Mouse (Mus musculus) MEL (cell line): ENCODE measurements at regions not wholly inside any gene's neighbourhood (a gene's known extent, or its start where the extent isn't known, plus 50 kb on each side); places are given as distances from the start of the nearest gene placed in this dataset.

Source experiments
- DNase-seq: peaks from one replicate; pipeline ENCODE4 v3.0.0; 2011; ENCODE audit warnings: low read depth, low spot score
- H3K27ac ChIP-seq: 2 replicates; pipeline ENCODE4 v1.5.1; 2012; ENCODE audit warnings: low read depth, mild to moderate bottlenecking, control low read depth, low read length, moderate library complexity; ENCODE audit not compliant: control insufficient read depth
- H3K27me3 ChIP-seq, 2 experiments: fragments of 150-350 bp in 1 of 2; sonication (generic) in 1 of 2; 2 replicates each; pipeline ENCODE4 v1.6.1; 2012; ENCODE audit warnings: low read length in 2 of 2, mild to moderate bottlenecking in 2 of 2, improper control_type of control experiment in 1 of 2, moderate library complexity in 1 of 2; ENCODE audit not compliant: insufficient read depth in 2 of 2, control insufficient read depth in 1 of 2
- H3K36me3 ChIP-seq, 2 experiments: 2 replicates each; pipeline ENCODE4 v1.6.1; 2012 to 2014; ENCODE audit warnings: low read length in 2 of 2, improper control_type of control experiment in 1 of 2, inconsistent platforms in 1 of 2, mild to moderate bottlenecking in 1 of 2; ENCODE audit not compliant: insufficient read depth in 2 of 2, control insufficient read depth in 1 of 2
- H3K4me1 ChIP-seq, 2 experiments: fragments of 150-350 bp in 1 of 2; sonication (generic) in 1 of 2; 2 replicates each; pipeline ENCODE4 v1.6.1; 2012; ENCODE audit warnings: low read length in 2 of 2, improper control_type of control experiment in 1 of 2, mild to moderate bottlenecking in 1 of 2; ENCODE audit not compliant: insufficient read depth in 2 of 2, control insufficient read depth in 1 of 2
- H3K4me3 ChIP-seq, 2 experiments: fragments of 150-350 bp in 1 of 2; sonication (generic) in 1 of 2; 2 replicates each; pipeline ENCODE4 v1.5.1; 2012; ENCODE audit warnings: low read depth in 2 of 2, low read length in 2 of 2, mild to moderate bottlenecking in 2 of 2, moderate library complexity in 2 of 2, control low read depth in 1 of 2, improper control_type of control experiment in 1 of 2; ENCODE audit not compliant: control insufficient read depth in 1 of 2, insufficient read depth in 1 of 2
- H3K79me2 ChIP-seq: 2 replicates; pipeline ENCODE4 v1.6.1; 2012; ENCODE audit warnings: mild to moderate bottlenecking, low read length, moderate library complexity; ENCODE audit not compliant: control insufficient read depth, poor library complexity, insufficient read depth
- H3K9ac ChIP-seq: 2 replicates; pipeline ENCODE4 v1.6.1; 2012; ENCODE audit warnings: low read depth, mild to moderate bottlenecking, control low read depth, low read length, moderate library complexity; ENCODE audit not compliant: control insufficient read depth, poor library complexity, severe bottlenecking
- H3K9me3 ChIP-seq: fragments of 150-350 bp; sonication (generic); replicated peaks from 2 replicates; pipeline ENCODE4 v1.6.1; 2012; ENCODE audit warnings: mild to moderate bottlenecking, low read length, improper control_type of control experiment, moderate library complexity; ENCODE audit not compliant: insufficient read depth
- CHD2 ChIP-seq: IDR thresholded peaks from 2 replicates; pipeline ENCODE4 v1.6.1; 2011; ENCODE audit warnings: low read length, improper control_type of control experiment
- CTCF ChIP-seq, 3 experiments: IDR thresholded peaks in 2 of 3; conservative IDR thresholded peaks in 1 of 3; 2 replicates each; pipeline ENCODE4 v1.5.1; 2011 to 2012; ENCODE audit warnings: low read length in 3 of 3, low read depth in 2 of 3, mild to moderate bottlenecking in 2 of 3, improper control_type of control experiment in 1 of 3, inconsistent platforms in 1 of 3, mixed read lengths in 1 of 3, moderate library complexity in 1 of 3; ENCODE audit not compliant: control insufficient read depth in 1 of 3, insufficient read depth in 1 of 3, poor library complexity in 1 of 3, severe bottlenecking in 1 of 3
- E2F4 ChIP-seq: IDR thresholded peaks from 2 replicates; pipeline ENCODE4 v1.6.1; 2011; ENCODE audit warnings: low read depth, low read length, improper control_type of control experiment, borderline replicate concordance
- ELF1 ChIP-seq: IDR thresholded peaks from 2 replicates; pipeline ENCODE4 v1.6.1; 2014; ENCODE audit warnings: low read depth, mild to moderate bottlenecking, inconsistent platforms, low read length, improper control_type of control experiment, moderate library complexity
- EP300 ChIP-seq, 2 experiments: IDR thresholded peaks; 2 replicates each; pipeline ENCODE4 v1.6.1; 2011; ENCODE audit warnings: improper control_type of control experiment in 2 of 2, low read length in 2 of 2, low read depth in 1 of 2, mild to moderate bottlenecking in 1 of 2
- GABPA ChIP-seq: IDR thresholded peaks from 2 replicates; pipeline ENCODE4 v1.6.1; 2012; ENCODE audit warnings: low read depth, mild to moderate bottlenecking, inconsistent platforms, low read length, improper control_type of control experiment, moderate library complexity
- GATA1 ChIP-seq: IDR thresholded peaks from 2 replicates; pipeline ENCODE4 v1.6.1; 2011; ENCODE audit warnings: low read depth, low read length, improper control_type of control experiment
- JUND ChIP-seq: IDR thresholded peaks from 2 replicates; pipeline ENCODE4 v1.6.1; 2011; ENCODE audit warnings: low read depth, mild to moderate bottlenecking, improper control_type of control experiment, low read length
- KAT2A ChIP-seq: conservative IDR thresholded peaks from 2 replicates; pipeline ENCODE4 v1.6.1; 2012; ENCODE audit warnings: low read depth, low read length, improper control_type of control experiment, inconsistent platforms
- MAFK ChIP-seq: IDR thresholded peaks from 2 replicates; pipeline ENCODE4 v1.6.1; 2011; ENCODE audit warnings: low read depth, mild to moderate bottlenecking, low read length, improper control_type of control experiment, borderline replicate concordance
- MAX ChIP-seq: IDR thresholded peaks from 2 replicates; pipeline ENCODE4 v1.6.1; 2011; ENCODE audit warnings: low read length, improper control_type of control experiment
- MYB ChIP-seq: IDR thresholded peaks from 2 replicates; pipeline ENCODE4 v1.6.1; 2011; ENCODE audit warnings: mild to moderate bottlenecking, low read depth, low read length, improper control_type of control experiment
- MYC ChIP-seq: IDR thresholded peaks from 2 replicates; pipeline ENCODE4 v1.6.1; 2011; ENCODE audit warnings: low read depth, mild to moderate bottlenecking, low read length, improper control_type of control experiment, moderate library complexity
- POLR2A ChIP-seq, 2 experiments: IDR thresholded peaks; 2 replicates each; pipeline ENCODE4 v1.6.1; 2011 to 2012; ENCODE audit warnings: low read length in 2 of 2, mild to moderate bottlenecking in 2 of 2, control low read depth in 1 of 2, improper control_type of control experiment in 1 of 2, low read depth in 1 of 2, moderate library complexity in 1 of 2; ENCODE audit not compliant: control insufficient read depth in 1 of 2, insufficient read depth in 1 of 2, poor library complexity in 1 of 2
- RAD21 ChIP-seq: IDR thresholded peaks from 2 replicates; pipeline ENCODE4 v1.6.1; 2011; ENCODE audit warnings: mild to moderate bottlenecking, low read depth, low read length, improper control_type of control experiment
- RCOR1 ChIP-seq: IDR thresholded peaks from 2 replicates; pipeline ENCODE4 v1.6.1; 2012; ENCODE audit warnings: low read depth, mild to moderate bottlenecking, inconsistent platforms, low read length, improper control_type of control experiment
- SIN3A ChIP-seq: IDR thresholded peaks from 2 replicates; pipeline ENCODE4 v1.6.1; 2012; ENCODE audit warnings: low read length, improper control_type of control experiment, inconsistent platforms
- SMC3 ChIP-seq: IDR thresholded peaks from 2 replicates; pipeline ENCODE4 v1.6.1; 2011; ENCODE audit warnings: low read depth, low read length, improper control_type of control experiment
- TAL1 ChIP-seq: IDR thresholded peaks from 2 replicates; pipeline ENCODE4 v1.6.1; 2012; ENCODE audit warnings: mild to moderate bottlenecking, inconsistent platforms, low read length, moderate library complexity, mixed read lengths
- TBP ChIP-seq: IDR thresholded peaks from 2 replicates; pipeline ENCODE4 v1.8.0; 2011; ENCODE audit warnings: low read depth, low read length, improper control_type of control experiment
- TCF12 ChIP-seq: IDR thresholded peaks from 2 replicates; pipeline ENCODE4 v1.6.1; 2014; ENCODE audit warnings: low read depth, mild to moderate bottlenecking, inconsistent platforms, low read length, improper control_type of control experiment, moderate library complexity
- ZKSCAN1 ChIP-seq: IDR thresholded peaks from 2 replicates; pipeline ENCODE4 v1.6.1; 2012; ENCODE audit warnings: low read depth, mild to moderate bottlenecking, inconsistent platforms, low read length, improper control_type of control experiment, moderate library complexity
- ZNF384 ChIP-seq: IDR thresholded peaks from 2 replicates; pipeline ENCODE4 v1.6.1; 2012; ENCODE audit warnings: low read depth, mild to moderate bottlenecking, inconsistent platforms, low read length, improper control_type of control experiment

DNA sequence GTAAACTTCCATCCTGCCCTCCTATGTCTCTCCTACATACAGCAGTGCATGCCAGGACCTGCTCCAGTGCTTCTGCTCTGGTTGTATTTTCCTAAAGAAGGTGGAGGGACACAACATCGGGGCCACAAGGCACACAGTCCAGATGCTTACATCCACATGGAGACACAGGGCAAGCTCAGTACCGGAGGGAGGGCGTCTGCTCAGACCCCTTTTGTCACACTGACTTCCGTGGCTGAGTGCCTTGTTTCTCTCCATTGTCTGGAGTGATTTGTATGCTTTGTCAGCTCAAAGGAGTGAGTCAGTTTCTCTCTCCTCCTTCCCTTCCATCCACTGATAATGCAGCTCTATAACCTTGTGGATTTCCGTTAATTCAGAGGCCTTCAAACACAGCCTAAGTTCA lies 97.4 kb upstream of the Zfand5 start:
- Histone ChIP-seq H3K36me3 (peaks cover 0 to 2% of the 10 kb centered on the region in 2 experiments; a peak in 1 of 4 replicates), H3K4me1 (peaks cover 0 to 8% of the 10 kb centered on the region in 2 experiments; a peak in 2 of 4 replicates), H3K27ac (no peak overlapping the region), H3K79me2 (no peaks in the 10 kb centered on the region), H3K9ac (no peak overlapping the region), H3K9me3 (no peaks in the 10 kb centered on the region), H3K27me3 (no peaks in the 10 kb centered on the region), H3K4me3 (no peak overlapping the region)
- no peak for DNase-seq
- no peak for TF ChIP-seq TBP
- TF ChIP-seq MAX: no peak
- TF ChIP-seq GATA1: no peak
- TF ChIP-seq POLR2A (IDR thresholded peaks at IDR 0.05; ENCODE audit: control insufficient read depth in 1 of 2, insufficient read depth in 1 of 2, low read depth in 1 of 2, low read length in 2 of 2, poor library complexity in 1 of 2): no peak
- no peak for TF ChIP-seq MYC
- TF ChIP-seq ZNF384: no peak
- TF ChIP-seq RAD21: no peak
- no peak for TF ChIP-seq E2F4
- TF ChIP-seq TCF12: no peak
- TF ChIP-seq CTCF (IDR thresholded peaks at IDR 0.05 in 2 of 3, conservative IDR thresholded peaks at IDR 0.05 in 1 of 3; ENCODE audit: control insufficient read depth in 1 of 3, insufficient read depth in 1 of 3, low read depth in 2 of 3, low read length in 3 of 3, poor library complexity in 1 of 3, severe bottlenecking in 1 of 3): no peak
- TF ChIP-seq TAL1: no peak
- no peak for TF ChIP-seq EP300 (IDR thresholded peaks at IDR 0.05; ENCODE audit: low read depth in 1 of 2, low read length in 2 of 2)
- TF ChIP-seq GABPA: no peak
- no peak for TF ChIP-seq CHD2
- TF ChIP-seq MYB: no peak
- no peak for TF ChIP-seq KAT2A
- TF ChIP-seq SIN3A: no peak
- TF ChIP-seq RCOR1: no peak
- no peak for TF ChIP-seq MAFK
- TF ChIP-seq JUND: no peak

DNA sequence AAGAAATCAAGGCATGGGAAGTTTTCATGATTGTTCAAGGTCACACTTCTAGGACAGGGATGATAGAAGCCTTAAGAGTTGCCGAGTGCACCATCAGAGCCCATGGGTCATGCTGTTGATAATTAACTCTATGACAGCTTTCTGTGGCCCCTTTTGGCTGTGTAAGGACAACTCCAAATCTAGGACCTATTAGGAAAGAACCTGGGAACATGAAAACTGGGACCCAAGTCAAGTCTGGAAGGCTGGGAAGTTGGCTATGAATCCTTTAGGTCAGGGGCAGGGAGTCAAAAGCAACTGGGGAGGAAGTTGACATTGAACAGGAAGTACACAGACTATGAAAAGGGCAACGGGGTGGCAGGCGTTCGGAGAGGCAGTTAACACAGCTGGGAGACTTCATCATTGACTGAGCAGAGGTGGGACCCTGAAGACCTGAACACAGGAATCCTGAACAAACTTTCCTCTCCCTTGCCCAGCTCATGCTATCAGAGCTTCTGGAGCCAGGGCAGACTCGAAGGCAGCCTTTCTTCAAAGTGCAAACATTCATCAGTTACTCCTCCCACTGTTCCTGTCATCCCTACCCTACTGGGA lies 98.1 kb upstream of the Zfand5 start:
- TF ChIP-seq ZKSCAN1: no peak
- TF ChIP-seq SIN3A: no peak
- no peak for TF ChIP-seq RAD21
- TF ChIP-seq ELF1: no peak
- no peak for TF ChIP-seq SMC3
- TF ChIP-seq MYC: no peak
- TF ChIP-seq, all 39 proteins: peak for 0
- Histone ChIP-seq H3K36me3 (peaks cover 0 to 2% of the 10 kb centered on the region in 2 experiments; a peak in 1 of 4 replicates), H3K9me3 (no peaks in the 10 kb centered on the region), H3K79me2 (no peaks in the 10 kb centered on the region), H3K27ac (no peak overlapping the region), H3K27me3 (no peaks in the 10 kb centered on the region), H3K9ac (no peak overlapping the region), H3K4me3 (no peak overlapping the region), H3K4me1 (peaks cover 0 to 8% of the 10 kb centered on the region in 2 experiments; a peak in 2 of 4 replicates)
- no peak for DNase-seq
